Mouse (Mus musculus): ENCODE measurements around the gene Top2a. TPM values are rescaled to one million over a fixed set of nuclear protein-coding genes. Genes with fewer than 3 reads are reported as not detected.
"Not testable (repeated sequence)": the region's sequence is repeated elsewhere in the genome, so short reads cannot be mapped to it uniquely, and the experiment has no call there.

The Top2a gene
- polyA plus RNA-seq, 1 experiment = 2.1 TPM

DNA sequence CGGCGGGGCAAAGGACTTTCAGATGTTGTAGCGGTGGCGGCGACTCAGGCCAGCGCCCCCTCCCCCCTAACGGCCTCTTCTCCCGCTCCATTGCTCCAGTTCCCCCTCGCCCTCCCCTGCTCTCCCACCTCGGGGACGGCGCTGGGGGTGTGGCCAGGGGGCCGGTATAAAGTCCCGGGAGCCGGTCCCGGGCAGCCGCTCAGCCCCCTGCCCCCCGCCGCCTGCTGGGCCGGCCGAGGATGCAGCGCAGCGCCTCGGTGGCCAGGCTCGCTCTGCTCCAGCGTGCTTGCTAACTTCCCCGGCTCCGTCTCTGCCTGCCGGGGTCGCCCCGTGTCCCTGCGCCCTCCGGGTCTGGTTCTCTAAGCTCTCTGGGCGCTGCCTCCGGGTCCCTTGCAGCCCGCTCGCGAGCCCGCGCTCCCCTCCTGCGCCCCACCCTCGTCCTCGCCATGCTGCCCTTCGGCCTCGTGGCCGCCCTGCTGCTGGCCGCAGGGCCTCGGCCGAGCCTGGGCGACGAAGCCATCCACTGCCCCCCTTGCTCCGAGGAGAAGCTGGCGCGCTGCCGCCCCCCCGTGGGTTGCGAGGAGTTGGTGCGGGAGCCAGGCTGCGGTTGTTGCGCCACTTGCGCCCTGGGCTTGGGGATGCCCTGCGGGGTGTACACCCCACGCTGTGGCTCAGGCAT lies 17.2 kb upstream of the Top2a start, which contains the start of gene Igfbp4:
TSS of gene Igfbp4 (plus strand) at position 194 of the 679 bp plus-strand sequence.
- DNase-seq (ENCODE audit: extremely low spot score in 1 of 2, low spot score in 1 of 2) = peak in 1 of 2 experiments; percentile 52

DNA sequence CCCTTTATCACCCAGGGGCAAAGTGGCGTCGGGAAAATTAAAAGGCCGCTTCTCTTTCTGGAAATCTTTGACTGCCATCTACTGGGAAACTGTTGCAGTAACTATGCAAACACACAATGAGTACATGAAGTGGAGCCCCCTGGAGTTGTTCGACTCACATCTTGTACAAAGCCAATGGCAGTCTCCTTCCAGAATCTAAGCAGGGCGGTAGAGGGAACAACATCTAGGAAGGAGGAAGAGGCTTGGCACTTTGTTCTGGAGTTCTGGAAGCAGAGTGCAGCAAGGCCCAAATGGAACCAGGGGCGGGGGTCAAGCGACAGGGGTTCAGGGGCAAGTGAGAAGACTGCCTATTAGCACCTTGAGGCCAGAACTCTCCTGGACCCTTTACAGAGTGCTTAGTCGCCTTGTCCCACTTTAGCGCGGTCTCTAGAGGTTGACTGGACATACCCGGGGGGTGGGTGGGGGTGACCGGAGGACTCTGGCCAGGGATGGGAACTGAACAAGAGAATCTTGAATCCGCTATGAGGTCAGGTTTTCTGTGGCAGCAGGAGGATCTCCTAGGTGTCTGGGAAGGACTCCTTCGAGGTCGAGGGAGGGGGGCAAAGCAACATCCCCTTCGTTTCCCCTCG lies 16.5 kb upstream of the Top2a start:
- peak in 1 of 2 experiments; percentile 66 for DNase-seq (ENCODE audit: extremely low spot score in 1 of 2, low spot score in 1 of 2)

GRCm38 (mm10) chr11:99039782-99040181 lies 15.8 kb upstream of the Top2a start:
- DNase-seq (ENCODE audit: extremely low spot score in 1 of 2, low spot score in 1 of 2) = peak; percentile 38 to 86

DNA sequence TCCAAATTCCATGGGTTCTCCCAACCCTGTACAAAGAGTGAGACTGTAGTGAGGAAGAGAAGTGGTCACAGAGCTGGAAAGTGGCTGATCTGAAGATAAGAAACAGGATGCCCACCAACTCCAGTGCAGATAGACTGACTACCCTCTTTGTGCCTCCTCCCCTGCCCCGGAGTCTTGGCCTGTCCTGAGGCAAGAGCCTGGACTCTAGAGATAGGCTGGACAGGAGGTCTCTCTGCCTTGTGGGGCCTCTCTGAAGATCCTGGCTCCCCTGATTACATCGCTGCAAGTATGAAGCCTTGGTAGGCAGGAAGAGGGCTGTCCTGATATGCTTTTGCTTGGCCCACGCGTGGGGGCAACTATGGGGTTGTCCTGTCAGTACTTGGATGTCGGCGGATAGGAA lies 12.3 kb upstream of the Top2a start:
- DNase-seq (ENCODE audit: extremely low spot score in 1 of 2, low spot score in 1 of 2) = no peak

DNA sequence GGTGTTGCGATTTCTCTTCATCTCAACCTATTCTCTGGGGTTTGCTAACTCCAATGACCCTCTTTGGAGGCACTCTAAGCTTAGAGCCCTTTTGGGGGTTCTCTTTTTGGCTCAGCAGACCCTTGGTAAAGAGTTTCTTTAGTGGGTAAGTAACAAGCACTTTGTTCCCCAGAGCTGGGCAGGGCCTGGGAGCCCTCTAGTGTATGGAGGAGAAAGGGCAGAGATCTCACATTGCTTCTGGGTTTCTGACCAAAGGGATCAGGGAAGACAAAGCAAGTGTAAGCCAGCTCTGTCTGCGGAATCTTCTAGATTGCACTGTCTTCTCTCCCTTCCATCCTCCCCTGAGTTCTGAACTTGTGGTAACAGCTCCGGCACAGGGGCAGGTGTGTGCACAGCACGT lies 11.4 kb upstream of the Top2a start:
- no peak for DNase-seq (ENCODE audit: extremely low spot score in 1 of 2, low spot score in 1 of 2)

GRCm38 (mm10) chr11:99026899-99027440 lies 3.0 kb upstream of the Top2a start:
- no peak for DNase-seq (ENCODE audit: extremely low spot score in 1 of 2, low spot score in 1 of 2)

- DNase-seq (ENCODE audit: extremely low spot score in 1 of 2, low spot score in 1 of 2) = no peak
Measured at GRCm38 (mm10) chr11:99025878-99026277, 1.9 kb upstream of the Top2a start.

DNA sequence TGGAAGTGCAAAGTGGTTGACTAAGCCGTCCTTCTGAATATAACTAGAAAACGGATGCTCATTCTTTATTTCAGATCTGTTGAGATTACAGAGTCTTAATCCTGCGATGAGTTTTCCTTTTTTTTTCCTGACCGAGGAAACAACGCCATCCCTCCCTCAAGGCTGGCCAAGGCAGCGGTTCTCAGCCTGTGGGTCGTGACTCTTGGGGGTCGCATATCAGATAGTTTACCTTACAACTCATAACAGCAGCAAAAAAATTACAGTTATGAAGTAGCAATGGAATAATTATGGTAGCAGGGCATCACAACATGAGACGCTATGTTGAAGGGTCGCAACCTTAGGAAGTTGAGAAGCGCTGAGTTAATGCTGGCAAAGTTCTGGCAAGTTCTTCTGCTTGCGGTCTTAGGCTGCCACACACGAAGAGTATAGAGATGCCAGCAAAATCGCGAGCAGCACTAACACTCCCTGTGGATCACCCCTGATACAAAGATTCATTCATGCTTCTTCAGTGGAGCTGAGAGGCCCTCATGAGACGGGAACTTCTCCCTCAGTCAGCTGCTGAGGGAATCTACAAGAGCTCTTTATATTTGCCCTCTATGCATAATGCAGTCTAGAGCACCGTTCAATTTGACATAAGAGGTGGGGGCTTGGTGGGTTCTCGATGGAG lies 612 bp upstream of the Top2a start:
- no peak for DNase-seq (ENCODE audit: extremely low spot score in 1 of 2, low spot score in 1 of 2)

GRCm38 (mm10) chr11:99023094-99023493 lies 895 bp downstream of the Top2a start:
- no peak for DNase-seq (ENCODE audit: extremely low spot score in 1 of 2, low spot score in 1 of 2)

GRCm38 (mm10) chr11:99022384-99022933 lies 1.5 kb downstream of the Top2a start:
- no peak for DNase-seq (ENCODE audit: extremely low spot score in 1 of 2, low spot score in 1 of 2)

DNA sequence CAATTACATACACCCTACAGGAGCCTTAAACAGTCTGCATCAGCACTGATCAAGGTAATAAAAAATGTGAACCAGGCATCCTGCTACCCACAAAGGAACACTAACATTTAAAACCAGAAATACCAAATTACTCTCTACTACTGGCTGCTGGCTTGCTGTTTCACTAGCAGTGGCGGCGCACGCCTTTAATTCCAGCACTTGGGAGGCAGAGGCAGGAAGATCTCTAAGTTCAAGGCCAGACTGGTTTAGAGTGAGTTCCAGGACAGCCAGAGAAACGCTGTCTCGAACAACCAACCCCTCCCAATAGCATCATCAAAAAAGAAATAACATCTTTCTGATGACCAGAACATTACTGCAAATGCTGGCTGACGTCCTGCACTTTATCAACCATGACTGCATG lies 4.1 kb downstream of the Top2a start:
- DNase-seq (ENCODE audit: extremely low spot score in 1 of 2, low spot score in 1 of 2) = no peak

DNA sequence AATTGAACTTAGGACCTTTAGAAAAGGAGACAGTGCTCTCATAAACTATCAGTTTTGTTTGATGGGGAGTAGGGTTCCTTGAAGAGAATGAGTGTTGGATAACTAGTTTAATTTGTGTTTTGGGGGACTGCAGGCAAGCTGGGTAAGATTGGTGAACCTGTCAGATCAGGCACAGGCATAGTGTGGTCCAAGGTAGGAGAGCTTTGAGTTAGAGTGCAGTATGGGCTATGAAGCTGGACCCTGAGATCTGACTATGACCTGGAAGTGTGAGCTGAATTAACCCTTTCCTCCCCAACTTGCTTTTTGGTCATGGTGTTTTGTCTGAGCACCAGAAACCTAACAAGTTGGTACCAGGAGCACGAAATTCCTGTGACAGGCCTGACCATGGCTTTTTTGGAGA lies 10.1 kb downstream of the Top2a start:
- no peak for DNase-seq (ENCODE audit: extremely low spot score in 1 of 2, low spot score in 1 of 2)

DNA sequence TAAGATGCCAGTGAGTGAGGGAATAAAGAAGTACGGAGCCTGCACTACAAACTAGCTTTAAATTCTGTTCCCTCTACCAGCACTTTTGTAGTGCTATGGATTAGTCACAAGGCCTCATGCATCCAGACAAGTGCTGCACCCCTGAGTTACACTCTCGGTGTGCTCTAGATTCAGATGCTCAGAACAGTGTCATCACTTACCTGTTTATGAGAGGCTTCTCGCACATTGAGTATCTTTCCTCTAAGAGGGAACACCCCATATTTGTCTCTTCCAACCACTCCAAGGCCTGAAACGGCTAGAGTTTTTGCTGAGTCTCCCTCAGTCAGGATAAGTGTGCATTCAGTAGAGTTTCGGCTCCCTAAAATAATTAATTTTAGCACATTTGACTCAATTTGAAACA lies 13.3 kb downstream of the Top2a start:
- no peak for DNase-seq (ENCODE audit: extremely low spot score in 1 of 2, low spot score in 1 of 2)

GRCm38 (mm10) chr11:99010124-99010523 lies 13.9 kb downstream of the Top2a start:
- no peak for DNase-seq (ENCODE audit: extremely low spot score in 1 of 2, low spot score in 1 of 2)

- DNase-seq (ENCODE audit: extremely low spot score in 1 of 2, low spot score in 1 of 2) = no peak
Measured at GRCm38 (mm10) chr11:99006788-99007187, 17.2 kb downstream of the Top2a start.

DNA sequence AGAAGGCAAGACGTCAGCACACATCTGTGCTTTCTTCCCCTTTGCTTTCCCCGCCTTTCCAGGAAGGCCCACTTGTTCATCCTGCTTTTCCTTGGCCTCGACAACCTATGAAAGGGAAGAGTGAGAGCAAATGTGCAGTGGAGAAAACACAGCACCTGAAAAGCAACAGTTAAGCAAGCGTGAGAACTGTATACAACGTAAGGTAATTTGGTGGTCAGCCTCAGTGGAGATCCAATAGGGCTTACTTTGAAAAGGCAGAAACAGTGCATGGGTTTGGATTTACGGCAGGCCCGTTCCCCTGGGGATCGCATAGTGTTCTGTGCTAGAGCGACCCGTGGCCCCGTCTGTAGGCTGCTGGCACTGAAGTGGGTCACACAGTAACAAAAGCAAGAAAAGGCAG lies 24.7 kb downstream of the Top2a start:
- DNase-seq (ENCODE audit: extremely low spot score in 1 of 2, low spot score in 1 of 2) = no peak

GRCm38 (mm10) chr11:98998776-98999175 lies 25.2 kb downstream of the Top2a start:
- no peak for DNase-seq (ENCODE audit: extremely low spot score in 1 of 2, low spot score in 1 of 2)

DNA sequence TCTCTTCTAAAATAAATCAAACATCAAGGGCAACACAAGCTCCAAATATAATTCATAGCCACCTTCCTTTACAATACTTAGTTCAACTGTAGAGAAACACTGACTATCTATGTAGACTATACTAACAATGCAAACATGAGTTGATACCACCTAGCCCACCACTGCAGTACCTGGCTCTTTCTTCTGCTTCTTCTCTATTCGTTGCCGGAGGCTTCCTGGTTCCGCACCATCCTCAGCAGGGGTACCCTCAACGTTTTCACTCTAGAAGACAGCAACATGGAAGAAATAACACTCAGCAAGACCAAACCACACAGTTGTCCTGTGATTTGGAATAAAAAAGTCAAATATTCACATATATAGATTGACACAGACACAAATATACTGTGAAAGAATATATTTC lies 26.3 kb downstream of the Top2a start:
- DNase-seq (ENCODE audit: extremely low spot score in 1 of 2, low spot score in 1 of 2) = no peak

- no peak for DNase-seq (ENCODE audit: extremely low spot score in 1 of 2, low spot score in 1 of 2)
Measured at GRCm38 (mm10) chr11:98995987-98996386, 28.0 kb downstream of the Top2a start.

DNA sequence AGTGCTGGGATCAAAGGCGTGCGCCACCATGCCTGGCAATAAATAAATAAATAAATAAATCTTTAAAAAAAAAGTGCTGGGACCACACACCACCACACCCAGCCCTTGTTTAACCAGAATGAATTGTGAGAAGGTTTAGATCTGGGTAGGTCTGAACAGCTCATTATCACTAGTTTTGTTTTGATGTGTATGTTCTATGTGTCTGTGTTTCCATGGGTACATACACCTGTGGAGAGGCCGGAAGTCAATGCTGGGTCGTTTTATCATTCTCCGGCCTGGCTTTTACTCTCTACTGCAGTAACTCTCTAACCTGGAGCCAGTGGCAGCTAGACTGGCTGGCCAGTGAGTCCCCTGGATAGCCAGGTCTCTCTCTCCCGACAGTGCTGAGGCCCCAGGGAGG lies 33.1 kb downstream of the Top2a start:
- no peak for DNase-seq (ENCODE audit: extremely low spot score in 1 of 2, low spot score in 1 of 2)

GRCm38 (mm10) chr11:98988260-98988659 lies 35.7 kb downstream of the Top2a start:
- not testable (repeated sequence) for DNase-seq (ENCODE audit: extremely low spot score in 1 of 2, low spot score in 1 of 2)

Data from frontal cortex, adult 2 months (tissue).